Mouse (Mus musculus) G1E-ER4 (cell line): ENCODE data around the gene Cryge. TPM values are rescaled to one million over a fixed set of nuclear protein-coding genes. Genes with fewer than 3 reads are reported as not detected.
"Not testable (repeated sequence)": the region's sequence is repeated elsewhere in the genome, so short reads cannot be mapped to it uniquely, and the experiment has no call there.

Source experiments
- GATA1 ChIP-seq: IDR thresholded peaks from one replicate; pipeline ENCODE4 v1.8.0; 2012; ENCODE audit warnings: low read length, inconsistent platforms
- polyA plus RNA-seq: library from polyadenylated mRNA; stranded (reverse); fragments of >175 nt; gene quantifications from 2 replicates; pipeline ENCODE4 v1.2.3, GENCODE M21; 2012

Gene Cryge
- polyA plus RNA-seq, result not detected in 2 replicates

DNA sequence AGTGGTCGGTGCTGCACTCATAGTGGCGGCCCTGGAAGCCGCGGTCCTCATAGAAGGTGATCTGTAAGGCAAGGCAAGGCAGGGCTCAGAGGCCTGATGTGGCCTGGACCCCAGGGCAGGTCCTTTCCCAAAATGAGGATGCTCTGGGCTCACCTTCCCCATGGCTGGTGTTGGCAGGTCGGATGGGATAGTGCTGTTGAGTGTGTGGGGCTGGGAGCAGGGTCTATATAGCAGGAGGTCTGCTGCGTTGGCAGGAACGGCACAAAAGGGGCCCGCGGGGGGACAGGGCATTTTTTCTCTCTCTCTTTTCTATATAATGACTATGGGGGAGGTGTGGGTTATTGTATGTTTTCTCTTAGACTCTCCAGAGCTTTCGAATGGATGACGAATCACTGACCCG is at the start of gene Cryge:
Gene Cryge (minus strand): TSS at position 198 of the 400 bp plus-strand sequence.
- not testable (repeated sequence) for TF ChIP-seq GATA1

- TF ChIP-seq GATA1, result no peak
Measured at GRCm38 (mm10) chr1:65096953-65097352, 46.0 kb upstream of the Cryge start.

DNA sequence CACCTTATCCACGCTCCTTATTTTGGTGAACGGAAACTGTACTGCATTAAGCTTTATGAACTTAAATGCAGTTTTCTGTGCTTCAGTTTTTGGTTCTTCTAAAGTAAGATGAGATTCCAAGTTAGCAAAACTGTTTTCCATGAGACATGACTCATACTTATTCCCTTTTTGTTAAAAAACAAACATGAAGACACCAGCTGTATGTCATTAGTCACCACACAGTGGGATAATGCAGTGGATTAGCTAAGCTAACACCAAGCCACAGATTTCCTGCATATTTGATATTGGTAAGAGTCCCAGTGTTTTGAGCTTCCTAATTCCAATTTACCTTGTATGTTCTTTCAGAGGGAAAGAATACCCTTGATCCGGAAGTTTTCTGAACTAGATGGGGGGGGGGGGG is 40.6 kb upstream of the Cryge start:
- no peak for TF ChIP-seq GATA1

GRCm38 (mm10) chr1:65090370-65090769 is 39.4 kb upstream of the Cryge start:
- TF ChIP-seq GATA1, result no peak

GRCm38 (mm10) chr1:65088567-65089356 is 37.8 kb upstream of the Cryge start:
- no peak for TF ChIP-seq GATA1

DNA sequence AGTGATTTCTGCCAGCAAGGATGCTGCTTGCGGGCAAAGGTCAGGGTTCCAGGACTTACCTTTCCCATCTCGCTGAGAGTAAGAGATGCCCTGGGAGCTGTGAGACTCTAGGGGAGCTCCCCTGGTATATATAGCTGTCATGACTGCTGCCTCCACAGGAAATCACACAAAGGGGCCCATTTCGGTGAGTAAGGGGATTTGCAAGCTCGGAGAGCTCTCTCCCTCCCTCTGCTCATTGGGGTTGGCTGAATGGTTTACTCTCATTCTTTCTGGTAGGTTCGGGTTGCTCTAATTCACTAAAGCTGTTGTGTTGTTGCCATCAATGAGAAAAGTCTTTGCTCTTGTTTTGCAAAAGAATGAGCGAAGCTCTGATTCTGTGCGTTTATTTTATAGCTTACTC is 31.2 kb upstream of the Cryge start, which contains the start of gene Crygb:
Gene Crygb (minus strand): TSS at position 101 of the 400 bp plus-strand sequence.
- no peak for TF ChIP-seq GATA1

DNA sequence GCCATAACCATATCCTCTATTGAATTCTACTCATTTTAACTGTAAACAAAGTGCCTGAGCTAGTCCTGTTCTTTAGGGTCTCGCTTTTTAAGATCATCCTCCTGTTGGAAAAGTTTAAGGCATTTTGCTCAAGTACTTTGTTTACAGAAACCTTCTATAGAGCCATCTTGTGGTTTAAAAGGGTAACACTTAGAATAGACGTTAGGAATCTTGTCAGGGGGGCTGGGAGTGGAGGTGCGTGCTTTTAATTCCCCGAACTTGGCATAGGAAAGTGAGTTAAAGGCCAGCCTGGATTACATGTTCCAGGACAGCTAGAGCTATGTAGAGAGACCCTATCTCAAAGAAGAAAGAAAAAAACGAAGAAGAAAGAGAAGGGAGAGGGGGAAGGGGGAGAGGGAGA is 24.7 kb upstream of the Cryge start:
- TF ChIP-seq GATA1, result no peak

DNA sequence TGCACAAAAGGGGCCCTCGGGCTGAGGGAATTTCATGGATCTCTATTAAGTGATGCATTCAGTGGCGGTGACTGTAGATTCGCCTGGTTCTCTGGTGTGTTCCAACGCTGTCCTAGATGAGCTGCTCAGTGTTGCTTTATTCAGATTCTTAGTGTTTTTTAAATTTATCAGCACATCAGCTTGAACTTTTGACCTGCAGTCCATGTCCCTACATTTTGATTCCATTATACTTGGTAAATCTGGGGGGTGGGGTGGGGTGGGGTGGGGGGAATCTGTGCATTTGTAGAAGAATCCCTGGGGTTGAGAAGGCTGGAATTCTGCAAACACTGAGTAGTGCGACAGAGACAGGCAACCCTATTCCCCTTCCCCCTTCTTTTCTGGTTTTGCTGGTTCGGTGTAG is 22.6 kb upstream of the Cryge start, which contains the start of gene Crygc:
Gene Crygc (minus strand): TSS at position 101 of the 400 bp plus-strand sequence.
- no peak for TF ChIP-seq GATA1

DNA sequence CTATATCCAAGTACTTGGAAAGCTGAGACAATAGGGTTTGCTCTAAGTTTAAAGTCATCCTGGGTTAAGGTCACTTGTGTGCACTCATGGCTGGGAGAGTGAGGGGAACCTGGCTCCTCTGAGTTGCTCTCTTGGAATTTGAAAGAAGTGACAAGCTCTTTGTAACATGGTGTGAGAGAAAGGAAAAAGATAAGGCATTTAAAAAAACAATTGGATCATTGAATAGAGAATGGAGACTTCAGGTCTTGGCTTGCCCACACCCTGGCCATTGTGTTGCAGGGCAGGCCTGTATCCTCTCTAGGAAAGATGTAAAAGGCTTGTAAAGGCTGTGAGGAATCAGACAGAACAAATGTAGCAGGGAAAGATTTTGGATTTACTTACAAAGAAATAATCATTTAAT is 16.9 kb upstream of the Cryge start:
- TF ChIP-seq GATA1, result no peak

DNA sequence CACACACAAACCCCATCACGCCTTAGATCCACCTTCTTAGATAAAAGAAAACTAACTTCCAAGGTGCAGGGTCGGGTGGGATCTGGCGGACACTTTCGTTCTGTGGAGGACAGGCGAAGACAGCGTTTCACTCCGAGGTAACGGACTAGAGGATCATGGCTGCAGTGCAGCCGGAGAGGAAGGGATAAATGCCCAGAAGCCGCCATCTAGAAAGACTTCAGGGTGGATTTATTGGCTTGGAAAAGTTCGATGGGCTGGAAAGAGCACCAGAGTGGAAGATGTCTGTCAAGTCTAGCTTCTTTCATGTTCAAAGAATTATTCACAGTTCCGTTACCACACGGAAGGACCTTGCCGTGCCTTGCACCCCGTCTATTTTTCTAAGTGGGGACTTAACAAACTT is 13.3 kb upstream of the Cryge start:
- no peak for TF ChIP-seq GATA1

DNA sequence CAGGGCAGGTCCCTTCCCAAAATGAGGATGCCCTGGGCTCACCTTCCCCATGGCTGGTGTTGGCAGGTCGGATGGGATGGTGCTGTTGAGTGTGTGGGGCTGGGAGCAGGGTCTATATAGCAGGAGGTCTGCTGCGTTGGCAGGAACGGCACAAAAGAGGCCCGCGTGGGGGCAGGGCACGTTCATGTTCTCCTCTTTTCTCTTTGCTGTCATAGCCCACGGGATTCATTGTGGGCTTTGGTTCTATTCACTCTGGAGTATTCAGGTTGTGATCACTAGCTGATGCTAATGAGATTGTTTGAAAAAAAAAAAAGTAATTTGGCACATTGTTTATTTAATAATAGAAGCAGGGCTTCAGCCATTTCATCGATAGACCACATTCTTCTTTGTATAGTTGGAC is 12.4 kb upstream of the Cryge start, which contains the start of gene Crygd:
Gene Crygd (minus strand): TSS at position 101 of the 400 bp plus-strand sequence.
- no peak for TF ChIP-seq GATA1

DNA sequence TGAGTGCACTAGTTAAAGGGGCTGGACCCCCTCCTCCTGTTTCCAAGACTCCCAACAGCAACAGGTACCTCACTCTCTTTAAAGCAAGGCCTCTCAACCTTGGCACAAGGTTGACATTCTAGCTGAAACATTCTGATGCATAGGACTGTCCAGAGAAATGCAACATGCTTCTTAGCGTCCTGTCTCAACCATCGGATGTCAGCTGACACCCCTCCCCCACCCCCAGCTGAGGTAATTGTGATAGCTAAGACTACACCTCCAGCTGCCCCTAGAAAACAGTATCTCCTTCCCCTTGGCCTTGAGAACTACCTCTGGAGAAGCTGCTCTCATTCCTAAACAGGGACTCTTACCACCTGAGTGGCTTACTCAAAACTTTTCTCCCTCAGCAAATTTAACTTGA is 1.2 kb upstream of the Cryge start:
- TF ChIP-seq GATA1, result no peak

GRCm38 (mm10) chr1:65051696-65052095 is 747 bp upstream of the Cryge start:
- no peak for TF ChIP-seq GATA1

GRCm38 (mm10) chr1:65048781-65049180 is 2.2 kb downstream of the Cryge start:
- TF ChIP-seq GATA1, result no peak

DNA sequence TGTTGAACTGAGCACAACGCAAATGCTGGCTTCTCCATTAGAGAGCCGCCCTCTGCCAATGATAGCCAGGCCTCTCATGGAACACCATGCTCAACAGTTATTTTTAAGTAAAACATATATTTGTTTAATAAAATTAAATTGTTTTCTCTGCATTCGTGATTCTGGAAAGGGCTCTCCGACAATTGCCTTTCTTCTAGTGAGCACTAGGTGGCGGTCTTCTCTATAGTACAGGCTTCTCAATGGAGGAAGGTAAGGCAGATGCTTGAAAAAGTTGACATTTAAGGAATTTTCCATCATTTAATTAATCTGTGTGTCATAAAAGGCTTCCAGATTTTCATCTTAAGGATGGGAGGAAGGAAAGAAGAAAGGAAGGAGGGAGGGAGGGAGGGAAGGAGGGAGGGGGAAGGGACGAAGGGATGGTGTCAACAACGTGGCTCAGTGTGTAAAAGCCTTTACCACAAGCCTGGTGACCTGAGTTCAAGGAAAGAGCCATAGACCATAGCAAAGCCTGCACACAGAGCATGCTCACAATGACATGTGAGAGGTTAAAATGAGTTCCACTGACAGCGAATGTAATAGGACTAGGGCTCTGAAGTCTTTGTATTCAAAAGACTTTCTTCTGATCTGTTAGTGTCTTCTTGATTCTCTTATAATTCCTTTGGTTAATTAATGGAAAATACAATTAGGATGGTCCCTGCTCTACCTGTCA is 4.4 kb downstream of the Cryge start:
- TF ChIP-seq GATA1, result no peak

DNA sequence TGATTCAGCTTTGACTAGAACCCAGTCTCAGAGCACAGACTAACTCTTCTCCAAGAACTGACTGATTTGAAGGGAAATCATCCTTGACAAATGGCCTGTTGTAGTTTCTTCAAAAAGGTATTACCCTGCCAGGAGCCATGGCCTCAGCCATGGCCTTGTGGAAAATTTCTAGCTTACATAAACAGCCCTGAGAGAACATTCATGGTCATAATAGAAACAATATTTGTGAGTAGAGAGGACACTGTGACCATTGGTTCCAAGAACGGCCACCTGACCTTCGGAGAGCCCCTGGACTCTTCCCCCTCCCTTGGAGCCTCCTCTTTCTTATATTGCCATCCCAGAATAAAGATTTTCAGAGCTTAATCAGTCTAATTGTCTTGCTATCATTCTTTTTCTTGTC is 7.5 kb downstream of the Cryge start:
- no peak for TF ChIP-seq GATA1

DNA sequence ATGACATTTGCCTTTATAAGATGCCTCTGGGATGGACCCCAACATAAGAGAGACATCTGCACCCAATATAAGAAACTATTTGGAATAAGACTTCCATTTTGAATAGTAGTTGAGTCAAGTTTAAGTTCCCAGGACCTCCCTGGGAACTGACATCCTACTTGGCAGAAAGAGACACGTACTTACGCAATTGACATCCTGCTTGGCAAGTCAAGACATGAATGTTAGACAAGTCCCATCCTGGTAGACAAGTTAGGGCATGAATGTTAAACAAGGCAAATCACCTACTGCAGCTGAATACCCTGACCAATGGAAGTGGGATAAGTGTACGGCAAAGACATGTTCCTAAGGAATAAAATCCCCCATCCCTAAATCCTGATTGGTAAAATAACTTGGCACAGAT is 9.1 kb downstream of the Cryge start:
- no peak for TF ChIP-seq GATA1
